Mouse (Mus musculus) telencephalon, adult 2 months (tissue): Measurements from ENCODE around the gene Rpap2.

Experiments
- DNase-seq: peaks from one replicate; pipeline ENCODE4 v3.0.0-alpha.2; 2011; ENCODE audit warnings: low read depth, low spot score

Rpap2 gene

GRCm38 (mm10) chr5:107597301-107598077, at the start of gene Rpap2, which contains the start of gene Glmn:
Rpap2 (plus strand) TSS chr5:107597373.
Glmn (minus strand) TSS chr5:107597888.
- DNase-seq: peak; percentile 64

DNA sequence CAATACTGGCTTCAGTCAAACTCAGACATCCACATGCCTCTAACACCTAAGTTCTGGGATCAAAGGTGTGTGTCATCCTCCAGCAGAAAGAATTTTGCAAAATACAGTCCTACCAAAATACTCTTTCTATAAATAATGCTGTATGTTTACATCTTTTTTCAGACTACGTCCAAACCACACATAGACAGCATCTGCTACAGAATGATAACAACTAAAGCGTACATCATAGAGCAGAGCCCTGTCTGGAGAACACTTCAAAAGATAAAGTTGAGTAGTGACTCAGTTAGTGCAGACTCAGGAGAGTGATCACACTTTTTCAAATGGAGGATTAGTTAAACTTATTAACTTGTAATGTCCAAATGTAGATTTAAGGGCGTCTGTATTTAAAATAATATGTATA, 49.2 kb upstream of the Rpap2 start:
- no peak for DNase-seq

DNA sequence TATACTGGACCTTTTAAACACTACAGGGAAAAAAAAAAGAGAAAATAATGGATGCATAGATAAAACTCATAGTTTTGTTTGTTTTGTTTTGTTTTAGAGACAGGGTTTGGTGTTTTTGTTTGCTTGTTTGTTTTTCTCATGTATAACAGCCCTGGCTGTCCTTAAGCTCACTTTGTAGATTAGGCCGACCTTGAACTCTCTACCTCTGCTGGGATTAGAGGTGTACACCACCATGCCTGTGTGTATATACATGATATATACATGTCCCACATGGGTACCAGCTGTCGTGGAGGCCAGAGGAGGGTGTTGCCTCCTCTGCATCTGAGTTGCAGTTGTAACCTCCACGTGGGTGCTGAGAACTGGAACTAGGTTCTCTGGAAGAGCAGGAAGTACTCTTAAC, 48.7 kb upstream of the Rpap2 start:
- no peak for DNase-seq

DNA sequence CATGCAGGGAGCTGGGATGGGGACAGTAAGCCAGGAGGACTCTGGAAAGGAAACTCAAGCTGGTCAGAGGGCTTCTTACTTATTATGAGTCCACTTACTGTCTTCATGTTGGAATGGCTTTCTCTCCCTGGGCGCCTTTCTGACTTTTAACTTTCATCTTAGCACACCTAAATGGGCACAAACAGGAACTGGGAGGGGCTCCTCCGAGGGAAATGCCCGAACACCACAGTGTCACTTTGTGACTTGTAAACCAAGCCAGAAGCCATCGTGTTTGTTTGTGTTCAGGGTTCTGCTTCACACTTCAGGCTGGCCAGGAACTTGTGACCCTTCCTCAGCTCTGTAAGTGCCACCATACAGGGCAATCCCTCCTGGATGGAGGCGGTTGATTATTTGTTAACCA, 42.8 kb upstream of the Rpap2 start:
- DNase-seq: no peak

DNA sequence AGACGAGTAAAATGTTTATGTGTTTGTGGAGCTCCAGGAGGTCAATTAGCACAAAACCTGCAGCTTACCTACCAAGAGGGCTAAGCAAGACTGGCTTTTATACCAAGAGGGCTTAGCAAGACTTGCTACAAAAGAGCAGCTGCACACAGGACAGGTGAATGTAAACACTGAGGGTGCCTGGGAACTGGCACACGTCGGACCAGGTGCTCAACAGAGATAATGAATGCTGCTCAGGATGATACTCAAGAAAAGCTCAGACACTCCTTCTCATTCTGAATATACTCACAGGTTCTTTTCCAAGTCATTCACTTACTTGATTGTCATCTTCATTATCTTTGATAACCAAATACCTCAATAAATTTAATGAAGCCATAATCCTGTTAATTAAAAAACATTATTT, 40.2 kb upstream of the Rpap2 start:
- no peak for DNase-seq

DNA sequence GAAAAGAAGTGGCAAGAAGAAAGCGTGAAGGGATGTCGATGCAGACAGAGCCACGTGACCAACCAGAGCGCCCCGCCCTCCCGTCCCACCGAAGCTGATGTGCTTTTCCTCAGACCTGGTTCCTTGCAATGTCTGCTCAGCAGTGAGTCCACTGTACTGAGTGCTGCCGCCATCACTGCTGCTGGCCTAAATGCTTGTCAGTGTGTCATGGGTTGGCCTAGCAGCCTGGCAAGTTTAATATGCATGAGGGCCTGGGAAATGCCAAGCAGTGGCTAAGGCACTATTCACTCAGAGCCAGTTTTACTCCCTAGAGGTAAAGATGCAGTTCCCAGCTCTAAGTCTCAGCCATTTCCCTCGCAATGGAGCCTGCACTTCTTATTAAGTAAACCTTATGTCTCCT, 28.0 kb upstream of the Rpap2 start:
- no peak for DNase-seq

DNA sequence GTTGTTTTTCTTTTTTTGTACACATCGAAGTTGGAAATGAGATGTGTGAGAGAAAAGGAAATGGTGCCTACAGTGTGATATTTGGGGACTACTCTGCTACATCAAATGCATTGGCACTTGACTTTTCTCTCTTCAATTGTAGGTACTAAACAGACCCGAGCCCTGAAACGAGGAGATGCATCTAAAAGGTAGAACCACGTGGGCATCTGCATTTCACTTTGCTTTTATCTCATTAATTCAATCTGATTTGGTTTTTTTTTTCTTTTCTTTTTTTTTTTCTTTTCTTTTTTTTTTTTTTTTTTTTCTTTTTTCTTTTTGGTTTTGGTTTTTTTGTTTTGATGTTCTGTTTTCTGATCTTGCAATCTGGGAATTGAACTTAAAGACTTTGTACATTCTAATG, 1.2 kb downstream of the Rpap2 start:
- no peak for DNase-seq

DNA sequence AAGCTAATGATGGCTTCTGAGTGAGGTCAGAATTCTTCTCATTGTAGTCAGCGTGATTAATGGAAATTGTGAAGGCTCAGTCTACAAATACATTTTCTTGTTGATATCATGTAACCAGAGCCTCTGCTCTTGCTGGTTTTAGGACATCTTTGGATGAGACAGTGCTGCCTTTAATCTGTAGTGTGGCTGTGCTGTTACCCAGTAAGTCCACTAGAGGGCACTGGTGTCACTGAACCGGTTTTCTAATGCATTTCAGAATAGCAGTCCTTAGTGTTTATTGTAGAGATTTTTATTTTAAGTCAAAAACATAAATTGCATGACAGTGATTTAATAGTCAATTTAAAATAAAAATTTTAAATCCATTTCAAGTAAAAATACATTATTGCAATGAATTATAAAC, 14.1 kb downstream of the Rpap2 start:
- DNase-seq: peak; percentile 24

DNA sequence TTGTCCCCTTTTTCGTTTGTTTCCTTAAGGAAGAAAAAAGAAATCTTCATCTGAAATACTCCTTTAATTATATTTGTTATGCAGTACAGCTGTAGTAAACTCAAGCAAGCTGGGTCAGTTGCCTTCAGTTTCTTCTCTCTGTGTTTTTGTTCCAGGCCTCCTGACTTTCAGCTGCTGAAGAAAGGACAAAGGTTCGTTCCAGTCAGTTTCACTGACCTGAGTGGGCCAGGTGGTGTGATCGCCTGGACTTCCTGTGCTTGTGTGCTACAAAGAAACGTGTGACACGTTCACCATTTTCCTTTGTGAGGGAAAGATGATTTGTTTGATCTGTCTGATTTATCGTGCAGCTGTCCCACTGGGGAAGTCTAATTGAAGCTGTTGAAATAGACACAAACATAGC, 20.8 kb downstream of the Rpap2 start:
- no peak for DNase-seq

GRCm38 (mm10) chr5:107621327-107621726, 24.2 kb downstream of the Rpap2 start:
- no peak for DNase-seq

GRCm38 (mm10) chr5:107633651-107634050, 36.5 kb downstream of the Rpap2 start:
- DNase-seq: no peak

DNA sequence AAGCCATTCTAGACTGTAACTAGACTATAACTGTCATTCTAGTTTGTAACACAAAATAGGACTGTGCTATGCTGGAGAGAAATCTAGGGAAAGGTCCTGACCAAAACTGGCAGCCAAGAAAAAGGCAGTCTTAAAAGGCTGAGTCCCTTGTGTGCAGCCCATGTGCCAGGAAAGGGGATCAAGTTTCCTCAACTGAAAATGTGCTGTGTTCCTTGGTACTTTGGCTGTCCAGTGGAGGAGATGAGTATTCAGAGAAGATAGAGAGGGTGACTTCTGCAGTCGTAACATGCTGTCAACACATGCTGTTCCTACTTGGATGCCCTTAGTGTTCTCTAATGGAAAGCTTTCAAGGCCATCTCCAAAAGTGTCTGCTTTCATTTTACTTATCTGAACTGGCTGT, 39.9 kb downstream of the Rpap2 start:
- DNase-seq: no peak

- DNase-seq: no peak
Measured at GRCm38 (mm10) chr5:107638366-107638765, 41.2 kb downstream of the Rpap2 start.

DNA sequence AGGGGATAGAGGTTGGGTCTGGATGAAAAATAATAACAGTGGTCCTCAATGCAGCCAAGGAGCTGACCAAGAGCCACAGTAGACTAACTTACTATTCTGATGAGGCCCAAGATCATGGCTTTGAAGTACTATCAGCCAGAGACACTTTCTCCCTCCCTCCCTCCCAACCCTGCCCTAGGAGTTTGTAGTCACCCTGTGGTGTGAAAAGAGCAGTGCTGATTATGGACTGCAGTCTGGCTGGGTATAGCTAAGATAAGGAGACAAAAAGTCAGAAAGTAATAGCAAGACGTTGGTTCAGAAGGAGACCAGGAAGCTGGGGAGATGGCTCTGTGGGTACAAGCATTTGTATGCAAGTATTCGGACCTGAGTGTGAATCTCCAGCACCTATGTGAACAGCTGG, 47.4 kb downstream of the Rpap2 start:
- DNase-seq: no peak

DNA sequence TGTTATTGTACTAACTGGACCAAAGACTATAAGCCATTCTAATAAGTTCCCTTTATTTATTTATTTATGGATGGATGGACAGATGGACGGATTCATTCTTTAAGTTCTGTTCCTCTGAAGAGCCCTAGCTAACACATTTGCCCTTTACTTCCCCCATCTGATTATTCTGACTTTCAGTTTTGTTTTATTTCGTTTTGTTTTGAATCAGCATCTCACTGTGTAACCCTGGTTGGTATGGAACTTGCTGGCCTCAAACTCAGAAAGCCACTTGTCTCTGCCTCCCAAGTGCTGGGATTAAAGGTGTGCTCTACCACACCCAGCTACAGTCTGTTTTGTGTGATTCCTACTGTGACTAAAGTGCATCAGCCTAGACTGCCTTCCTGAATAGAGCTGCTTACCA, 48.8 kb downstream of the Rpap2 start:
- no peak for DNase-seq

DNA sequence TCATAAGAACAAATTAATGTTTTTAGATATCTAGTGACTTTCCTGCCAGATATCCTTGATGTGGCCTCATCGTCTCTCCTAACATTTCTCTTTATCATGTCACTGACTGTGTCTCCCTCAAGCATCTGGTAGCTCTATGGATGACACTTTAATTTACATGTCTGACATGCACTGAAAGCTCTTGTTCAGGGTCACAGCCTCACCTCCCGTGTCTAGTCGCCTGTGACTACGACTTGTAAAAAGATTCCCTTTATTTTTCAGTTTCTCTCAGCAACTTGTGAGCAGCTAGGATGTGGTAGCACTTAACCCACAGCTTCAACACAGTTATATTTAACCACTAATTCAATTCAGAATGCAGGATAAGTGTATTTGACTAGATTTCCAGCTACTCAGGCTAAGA, 50.4 kb downstream of the Rpap2 start:
- DNase-seq: no peak

DNA sequence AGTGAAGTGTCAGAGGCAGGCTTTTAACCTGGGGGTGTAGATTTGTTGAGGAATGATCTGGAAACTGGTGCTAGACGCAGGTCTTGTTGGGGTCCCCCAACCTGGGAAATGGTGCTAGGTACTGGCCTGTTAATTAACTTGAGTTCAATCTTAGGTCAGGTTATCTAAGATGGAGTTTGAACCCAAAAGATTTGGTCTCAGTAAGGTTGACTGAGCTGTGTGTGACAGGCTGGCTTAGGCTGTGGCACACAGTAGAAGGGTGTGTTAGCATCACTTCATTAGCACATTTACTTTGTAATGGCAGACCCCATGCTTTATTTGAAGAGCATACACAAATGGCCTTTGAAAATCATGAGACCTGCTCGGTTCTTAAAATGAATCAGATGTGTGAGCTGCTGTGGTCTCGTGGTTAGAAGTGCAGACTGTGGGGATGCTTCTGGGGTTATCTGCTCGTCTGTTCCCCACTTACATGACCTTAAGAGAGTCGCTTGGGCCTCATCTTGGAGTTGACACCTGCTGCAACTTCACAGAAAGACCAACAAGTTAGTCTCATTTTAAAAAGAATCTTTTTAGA, 51.5 kb downstream of the Rpap2 start:
- no peak for DNase-seq

DNA sequence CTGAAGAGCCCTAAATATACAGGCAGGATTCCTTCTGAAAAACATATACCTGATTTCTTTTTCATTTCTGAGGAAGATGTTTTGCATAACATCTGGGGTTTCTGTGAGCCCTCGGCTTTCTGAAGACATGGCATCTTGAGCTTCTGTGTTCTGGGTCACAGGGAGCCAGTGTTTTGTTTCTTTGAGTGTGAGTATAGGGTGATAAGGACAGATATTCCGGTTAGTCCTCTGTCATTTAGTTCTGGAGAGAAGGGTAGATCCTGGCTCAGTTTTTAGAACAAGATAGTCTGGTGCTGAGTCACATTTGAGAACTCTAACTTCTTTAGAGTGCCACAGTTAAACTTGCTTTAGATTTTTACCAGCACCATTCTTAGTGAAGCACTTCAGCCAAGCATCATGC, 52.5 kb downstream of the Rpap2 start:
- no peak for DNase-seq

GRCm38 (mm10) chr5:107650427-107650826, 53.3 kb downstream of the Rpap2 start:
- DNase-seq: no peak

GRCm38 (mm10) chr5:107652055-107652660, 55.0 kb downstream of the Rpap2 start:
- no peak for DNase-seq

DNA sequence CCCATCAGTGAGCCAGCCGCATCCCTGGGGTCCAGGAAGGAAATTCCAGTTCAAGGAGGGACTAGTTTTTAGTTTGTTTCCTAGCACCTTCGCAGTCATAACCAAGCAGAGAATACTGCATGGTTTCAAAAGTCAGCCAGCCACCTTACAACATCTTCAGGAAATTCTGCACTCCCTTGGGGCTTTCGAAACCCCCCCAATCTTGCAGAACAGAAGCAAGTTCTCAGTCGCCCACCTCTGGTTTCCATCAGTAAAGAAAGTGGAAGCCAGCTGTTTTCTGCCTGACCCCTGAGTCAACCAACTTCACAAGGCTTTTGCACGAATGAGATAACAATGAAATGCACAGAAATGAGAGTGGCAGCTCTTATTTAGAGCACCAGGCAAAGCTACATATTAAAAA, 81.2 kb downstream of the Rpap2 start:
- DNase-seq: no peak

DNA sequence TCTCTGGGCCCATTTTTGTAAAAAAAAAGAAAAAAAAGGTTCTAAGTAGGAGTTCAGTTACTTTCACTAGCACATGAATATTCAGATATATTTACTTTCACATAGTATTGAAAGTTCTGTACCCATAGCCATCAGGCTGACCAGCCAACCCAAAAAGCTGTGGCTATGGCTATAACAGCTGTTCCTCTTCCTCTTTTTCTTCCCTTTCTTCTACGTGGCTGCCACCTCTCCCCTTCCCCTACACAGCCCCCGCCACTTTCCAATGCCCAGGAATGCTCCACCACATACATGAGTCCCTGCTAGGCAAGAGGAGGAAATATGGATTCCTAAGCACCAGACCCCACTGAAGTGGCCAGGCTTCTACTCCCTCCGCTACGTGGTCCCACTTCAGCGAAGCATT, 84.1 kb downstream of the Rpap2 start:
- no peak for DNase-seq

DNA sequence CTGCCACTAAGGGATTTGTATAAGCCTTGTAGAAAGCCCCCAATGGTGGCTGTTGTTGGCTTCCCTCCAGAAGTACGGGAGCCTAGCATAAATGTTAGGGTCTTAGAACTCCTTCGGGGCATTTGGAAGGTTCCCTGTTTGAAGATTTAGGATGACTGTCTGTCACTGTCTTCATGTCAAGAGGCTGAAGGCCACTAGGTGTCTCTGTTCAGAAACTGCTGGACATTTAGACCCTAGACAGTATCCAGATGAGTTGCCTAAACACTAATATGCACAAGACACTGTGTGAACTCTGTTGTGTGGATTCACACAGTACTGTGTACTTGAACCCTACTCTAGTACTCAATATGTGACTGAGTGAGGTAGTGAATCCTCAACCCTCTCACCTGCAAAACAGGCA, 87.2 kb downstream of the Rpap2 start:
- no peak for DNase-seq
